Mouse (Mus musculus): ENCODE data around the gene Slc35c2. TPM values are rescaled to one million over a fixed set of nuclear protein-coding genes. Genes with fewer than 3 reads are reported as not detected.

The Slc35c2 gene
- total and polyA plus RNA-seq, 2 experiments = 13.5 to 52.1 TPM

GRCm38 (mm10) chr2:165271326-165271725, 16.3 kb downstream of the Slc35c2 start:
- no peak for DNase-seq (ENCODE audit: extremely low read depth, low read depth, low spot score)
- H3K27me3 ChIP-seq (ENCODE audit: control insufficient read depth, insufficient read depth, low read length) = no peaks in the 10 kb centered on the region
- H3K79me2 ChIP-seq (ENCODE audit: control insufficient read depth, insufficient read depth, low read length) = no peaks in the 10 kb centered on the region
- H3K27ac ChIP-seq (replicated peaks; ENCODE audit: insufficient read depth, low read depth, low read length) = no peak overlapping the region
- H3K36me3 ChIP-seq (ENCODE audit: control insufficient read depth, insufficient read depth, low read length) = no peaks in the 10 kb centered on the region
- WGBS = 38% methylated on average over 8 of the region's 8 CpGs
- no peak overlapping the region for H3K9ac ChIP-seq (ENCODE audit: low read depth, low read length)
- no peak overlapping the region for H3K4me3 ChIP-seq (ENCODE audit: insufficient read depth, low read depth, low read length)
- H3K4me1 ChIP-seq (ENCODE audit: control insufficient read depth, insufficient read depth, low read length) = no peaks in the 10 kb centered on the region
- TF ChIP-seq POLR2A (IDR thresholded peaks at IDR 0.05; ENCODE audit: extremely low read depth, insufficient read depth, low read length) (no peak), CTCF (IDR thresholded peaks at IDR 0.05; ENCODE audit: low read depth, low read length) (no peak)

GRCm38 (mm10) chr2:165270858-165271257, 16.8 kb downstream of the Slc35c2 start:
- no peaks in the 10 kb centered on the region for H3K79me2 ChIP-seq (ENCODE audit: control insufficient read depth, insufficient read depth, low read length)
- DNase-seq (ENCODE audit: extremely low read depth, low read depth, low spot score) = no peak
- TF ChIP-seq POLR2A (IDR thresholded peaks at IDR 0.05; ENCODE audit: extremely low read depth, insufficient read depth, low read length) (no peak), CTCF (IDR thresholded peaks at IDR 0.05; ENCODE audit: low read depth, low read length) (no peak)
- no peak overlapping the region for H3K4me3 ChIP-seq (ENCODE audit: insufficient read depth, low read depth, low read length)
- no peak overlapping the region for H3K27ac ChIP-seq (replicated peaks; ENCODE audit: insufficient read depth, low read depth, low read length)
- H3K27me3 ChIP-seq (ENCODE audit: control insufficient read depth, insufficient read depth, low read length) = no peaks in the 10 kb centered on the region
- WGBS = 68% methylated on average over 7 of the region's 7 CpGs
- no peaks in the 10 kb centered on the region for H3K36me3 ChIP-seq (ENCODE audit: control insufficient read depth, insufficient read depth, low read length)
- no peak overlapping the region for H3K9ac ChIP-seq (ENCODE audit: low read depth, low read length)
- H3K4me1 ChIP-seq (ENCODE audit: control insufficient read depth, insufficient read depth, low read length) = no peaks in the 10 kb centered on the region

- WGBS = 35% methylated on average over 12 of the region's 12 CpGs
- no peaks in the 10 kb centered on the region for H3K36me3 ChIP-seq (ENCODE audit: control insufficient read depth, insufficient read depth, low read length)
- H3K27ac ChIP-seq (replicated peaks; ENCODE audit: insufficient read depth, low read depth, low read length) = no peak overlapping the region
- H3K79me2 ChIP-seq (ENCODE audit: control insufficient read depth, insufficient read depth, low read length) = no peaks in the 10 kb centered on the region
- H3K27me3 ChIP-seq (ENCODE audit: control insufficient read depth, insufficient read depth, low read length) = no peaks in the 10 kb centered on the region
- no peak overlapping the region for H3K9ac ChIP-seq (ENCODE audit: low read depth, low read length)
- H3K4me3 ChIP-seq (ENCODE audit: insufficient read depth, low read depth, low read length) = no peak overlapping the region
- H3K4me1 ChIP-seq (ENCODE audit: control insufficient read depth, insufficient read depth, low read length) = no peaks in the 10 kb centered on the region
- no peak for DNase-seq (ENCODE audit: extremely low read depth, low read depth, low spot score)
- no peak for TF ChIP-seq POLR2A (IDR thresholded peaks at IDR 0.05; ENCODE audit: extremely low read depth, insufficient read depth, low read length)
- no peak for TF ChIP-seq CTCF (IDR thresholded peaks at IDR 0.05; ENCODE audit: low read depth, low read length)
These were observed 20.9 kb downstream of the Slc35c2 start for GRCm38 (mm10) chr2:165266739-165267138.

GRCm38 (mm10) chr2:165263861-165264260, 23.8 kb downstream of the Slc35c2 start:
- Histone ChIP-seq H3K36me3 (ENCODE audit: control insufficient read depth, insufficient read depth, low read length) (no peaks in the 10 kb centered on the region), H3K27ac (replicated peaks; ENCODE audit: insufficient read depth, low read depth, low read length) (no peak overlapping the region), H3K4me3 (ENCODE audit: insufficient read depth, low read depth, low read length) (no peak overlapping the region), H3K9ac (ENCODE audit: low read depth, low read length) (no peak overlapping the region), H3K79me2 (ENCODE audit: control insufficient read depth, insufficient read depth, low read length) (no peaks in the 10 kb centered on the region), H3K27me3 (ENCODE audit: control insufficient read depth, insufficient read depth, low read length) (no peaks in the 10 kb centered on the region), H3K4me1 (ENCODE audit: control insufficient read depth, insufficient read depth, low read length) (no peaks in the 10 kb centered on the region)
- WGBS = 69% methylated on average over 7 of the region's 7 CpGs
- no peak for DNase-seq (ENCODE audit: extremely low read depth, low read depth, low spot score)
- no peak for TF ChIP-seq POLR2A (IDR thresholded peaks at IDR 0.05; ENCODE audit: extremely low read depth, insufficient read depth, low read length)
- no peak for TF ChIP-seq CTCF (IDR thresholded peaks at IDR 0.05; ENCODE audit: low read depth, low read length)

GRCm38 (mm10) chr2:165262274-165262990, 25.2 kb downstream of the Slc35c2 start:
- H3K79me2 ChIP-seq (ENCODE audit: control insufficient read depth, insufficient read depth, low read length) = no peaks in the 10 kb centered on the region
- no peaks in the 10 kb centered on the region for H3K27me3 ChIP-seq (ENCODE audit: control insufficient read depth, insufficient read depth, low read length)
- no peak overlapping the region for H3K27ac ChIP-seq (replicated peaks; ENCODE audit: insufficient read depth, low read depth, low read length)
- no peaks in the 10 kb centered on the region for H3K36me3 ChIP-seq (ENCODE audit: control insufficient read depth, insufficient read depth, low read length)
- no peak overlapping the region for H3K4me3 ChIP-seq (ENCODE audit: insufficient read depth, low read depth, low read length)
- no peaks in the 10 kb centered on the region for H3K4me1 ChIP-seq (ENCODE audit: control insufficient read depth, insufficient read depth, low read length)
- no peak for DNase-seq (ENCODE audit: extremely low read depth, low read depth, low spot score)
- TF ChIP-seq POLR2A (IDR thresholded peaks at IDR 0.05; ENCODE audit: extremely low read depth, insufficient read depth, low read length) (no peak), CTCF (IDR thresholded peaks at IDR 0.05; ENCODE audit: low read depth, low read length) (no peak)
- 54% methylated on average over 18 of the region's 18 CpGs for WGBS
- no peak overlapping the region for H3K9ac ChIP-seq (ENCODE audit: low read depth, low read length)

GRCm38 (mm10) chr2:165259859-165260258, 27.8 kb downstream of the Slc35c2 start:
- H3K27me3 ChIP-seq (ENCODE audit: control insufficient read depth, insufficient read depth, low read length) = no peaks in the 10 kb centered on the region
- no peak overlapping the region for H3K4me3 ChIP-seq (ENCODE audit: insufficient read depth, low read depth, low read length)
- no peaks in the 10 kb centered on the region for H3K4me1 ChIP-seq (ENCODE audit: control insufficient read depth, insufficient read depth, low read length)
- no peaks in the 10 kb centered on the region for H3K79me2 ChIP-seq (ENCODE audit: control insufficient read depth, insufficient read depth, low read length)
- 83% methylated on average over 8 of the region's 8 CpGs for WGBS
- H3K9ac ChIP-seq (ENCODE audit: low read depth, low read length) = no peak overlapping the region
- TF ChIP-seq CTCF (IDR thresholded peaks at IDR 0.05; ENCODE audit: low read depth, low read length) = no peak
- no peak for TF ChIP-seq POLR2A (IDR thresholded peaks at IDR 0.05; ENCODE audit: extremely low read depth, insufficient read depth, low read length)
- no peak for DNase-seq (ENCODE audit: extremely low read depth, low read depth, low spot score)
- H3K36me3 ChIP-seq (ENCODE audit: control insufficient read depth, insufficient read depth, low read length) = no peaks in the 10 kb centered on the region
- H3K27ac ChIP-seq (replicated peaks; ENCODE audit: insufficient read depth, low read depth, low read length) = no peak overlapping the region

Data from liver, adult 2 months (tissue).